Mouse (Mus musculus) lung, postnatal 10 days (tissue): Measurements from ENCODE around the gene Eef1a1.

ENCODE experiments used
- DNase-seq: peaks from one replicate; pipeline ENCODE4 v3.0.0; 2021

The Eef1a1 gene

GRCm38 (mm10) chr9:78474771-78475382, 14.1 kb downstream of the Eef1a1 start:
- DNase-seq, result no peak

GRCm38 (mm10) chr9:78474270-78474669, 14.7 kb downstream of the Eef1a1 start:
- DNase-seq, result no peak

- DNase-seq, result no peak
These were observed 15.4 kb downstream of the Eef1a1 start for GRCm38 (mm10) chr9:78473588-78473987.

GRCm38 (mm10) chr9:78465725-78466124, 23.2 kb downstream of the Eef1a1 start:
- DNase-seq, result no peak

DNA sequence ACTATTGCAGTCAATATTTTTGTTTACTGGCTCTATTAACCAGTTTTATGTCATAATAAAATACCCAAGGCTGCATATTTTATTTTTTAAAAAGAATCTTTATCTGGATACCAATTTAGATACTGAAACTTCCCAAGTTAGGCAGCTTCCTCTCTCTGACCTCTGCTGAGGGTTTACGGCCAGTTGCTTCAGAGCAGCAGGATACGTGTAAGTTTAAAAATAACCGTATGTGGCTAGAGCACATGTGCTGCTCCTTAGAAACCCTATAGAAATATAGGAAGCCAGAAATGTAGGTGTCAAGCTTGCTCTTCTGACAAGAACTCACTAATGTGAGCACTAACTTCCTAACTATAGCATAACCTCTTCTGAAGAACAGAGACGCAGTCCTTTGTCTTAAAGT, 25.6 kb downstream of the Eef1a1 start:
- no peak for DNase-seq

DNA sequence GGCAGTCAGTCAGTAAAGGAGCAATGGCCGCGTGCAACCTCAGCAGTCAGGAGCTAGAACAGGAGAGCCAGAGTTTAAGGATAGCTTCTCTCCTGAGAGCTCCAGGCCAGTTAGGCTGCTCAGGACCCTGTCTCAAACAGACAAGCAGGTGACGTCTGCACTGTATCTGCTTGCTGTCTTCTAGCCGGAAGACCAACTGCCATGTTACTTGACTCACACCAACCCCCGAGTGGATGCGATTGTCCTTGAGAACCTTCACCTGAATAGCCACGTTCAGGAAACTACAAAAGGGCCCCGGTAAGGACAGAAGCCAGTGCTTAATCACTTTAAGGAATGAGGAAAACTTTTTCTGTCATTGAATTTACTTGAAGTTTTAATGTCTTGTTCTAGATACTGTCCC, 31.9 kb downstream of the Eef1a1 start:
- DNase-seq, result no peak

- DNase-seq, result peak; percentile 30
These were observed 37.6 kb downstream of the Eef1a1 start for GRCm38 (mm10) chr9:78451382-78451781.

DNA sequence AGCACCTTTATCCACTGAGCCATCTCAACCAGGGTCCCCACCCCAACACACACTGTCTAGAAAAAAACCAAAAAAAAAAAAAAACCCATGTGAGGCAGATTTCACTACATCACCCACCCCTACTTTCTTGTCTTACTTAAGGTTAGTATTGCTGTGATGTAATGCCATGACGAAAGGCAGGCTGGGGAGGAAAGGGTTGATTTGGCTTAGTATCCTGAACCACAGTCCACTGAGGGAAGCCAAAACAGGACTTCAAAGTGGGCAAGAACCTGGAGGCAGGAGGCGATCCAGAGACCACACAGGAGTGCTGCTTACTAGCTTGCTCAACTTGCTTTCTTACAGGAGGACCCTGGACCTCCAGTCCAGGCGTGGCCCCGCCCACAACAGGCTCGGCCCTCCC, 38.5 kb downstream of the Eef1a1 start:
- no peak for DNase-seq

DNA sequence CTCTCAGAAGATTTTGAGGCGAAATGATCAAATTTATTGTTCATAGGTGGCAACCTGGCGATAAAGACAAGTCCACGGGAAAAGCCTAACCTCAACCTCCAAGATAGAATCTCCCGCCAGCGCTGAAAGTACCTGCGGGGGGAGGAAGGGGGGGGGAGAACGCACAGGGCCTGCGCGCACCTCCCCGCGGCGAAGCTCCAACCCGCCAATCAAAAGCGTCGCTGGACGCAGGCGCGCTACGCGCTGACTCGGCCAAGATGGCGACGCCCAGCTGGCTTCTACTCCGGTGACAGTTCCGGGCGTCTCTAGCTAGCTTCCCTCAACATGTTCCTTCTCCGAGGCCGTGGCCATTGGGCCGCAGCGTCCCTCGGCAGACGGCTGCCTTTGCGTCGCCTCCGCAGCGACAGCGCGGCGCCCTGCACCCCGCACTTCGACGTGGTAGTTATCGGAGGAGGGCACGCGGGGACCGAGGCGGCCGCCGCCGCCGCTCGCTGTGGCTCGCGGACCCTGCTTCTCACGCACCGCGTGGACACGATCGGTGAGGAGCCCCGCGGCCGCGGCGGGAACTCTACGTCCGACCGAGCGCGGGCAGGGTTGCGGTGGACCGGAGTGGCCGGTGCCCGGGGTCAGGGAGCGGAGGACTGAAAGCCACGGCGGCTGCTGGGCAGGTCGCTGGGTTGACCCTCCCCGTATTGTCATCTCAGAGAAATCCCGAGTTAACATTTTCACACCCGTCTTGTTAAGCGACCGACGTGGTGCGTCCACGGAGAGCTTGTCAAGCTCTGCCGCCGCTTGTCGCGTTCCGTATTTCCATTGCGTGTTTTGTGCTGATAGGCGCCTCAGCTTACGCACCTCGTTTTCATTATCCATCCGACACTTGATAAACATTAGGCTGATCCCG, 40.7 kb downstream of the Eef1a1 start, which contains the start of the genes Mto1 and Gm17324:
Gene Mto1 (plus strand): TSS at position 236 of the 901 bp plus-strand sequence.
Gene Gm17324 (minus strand): TSS at position 814 of the 901 bp plus-strand sequence.
- peak; percentile 90 for DNase-seq

DNA sequence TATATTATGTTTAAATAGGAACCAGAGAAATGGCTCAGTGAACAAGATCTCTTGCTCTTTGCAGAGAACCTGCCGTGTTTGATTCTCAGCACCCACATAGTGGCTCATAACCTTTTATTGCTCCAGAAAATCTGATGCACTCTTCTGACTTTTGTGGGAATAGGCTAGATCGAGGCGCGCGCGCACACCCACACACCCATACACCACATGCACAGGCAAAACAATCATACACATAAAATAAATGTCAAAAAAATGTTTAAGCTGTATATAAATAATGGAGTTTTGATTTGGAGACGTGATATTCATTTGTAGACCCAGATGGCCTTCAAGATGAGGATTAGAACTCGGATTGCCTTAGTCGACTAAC, 41.4 kb downstream of the Eef1a1 start:
- DNase-seq, result no peak

DNA sequence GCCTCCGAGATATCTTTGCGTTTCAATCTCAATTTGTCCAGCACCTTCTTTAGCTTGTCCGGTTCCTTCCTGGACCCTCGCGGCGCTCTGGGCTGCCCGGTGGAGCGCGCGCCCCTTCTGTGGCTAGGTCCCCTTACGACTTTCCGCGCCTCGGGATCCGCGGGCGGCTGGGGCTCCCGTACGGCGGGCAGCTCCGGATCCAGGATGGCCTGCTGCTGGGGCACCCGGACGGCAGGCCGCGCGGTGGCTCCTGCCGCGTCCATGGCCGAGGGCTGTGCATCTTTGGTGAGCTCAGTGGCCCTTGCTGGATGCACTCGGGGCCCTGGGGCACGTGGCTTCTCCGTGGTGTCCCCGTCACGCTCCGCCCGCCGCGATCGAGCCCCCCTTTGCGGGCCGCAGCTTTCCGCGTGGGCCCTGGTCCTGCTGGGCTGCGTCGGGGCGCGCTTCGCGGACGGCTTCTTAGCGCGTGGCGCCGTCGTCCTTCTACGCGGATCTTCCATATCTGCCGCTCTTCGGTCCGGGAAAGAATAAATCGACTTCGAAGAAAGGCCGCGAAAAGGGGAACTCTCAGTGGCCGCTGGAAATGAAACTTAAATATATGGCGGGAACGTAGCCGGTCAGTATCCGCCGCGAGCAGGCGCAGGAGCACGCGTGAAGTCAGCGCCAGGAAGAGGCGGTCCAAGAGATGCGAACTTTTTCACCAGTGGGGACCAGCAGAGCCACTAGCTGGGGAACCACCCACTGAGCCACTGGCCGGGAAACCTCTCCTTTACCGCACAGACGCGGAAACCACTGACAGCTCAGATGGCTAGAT, 46.2 kb downstream of the Eef1a1 start, which contains the start of gene Cgas:
Gene Cgas (minus strand): TSS at position 659 of the 814 bp plus-strand sequence.
- peak; percentile 77 for DNase-seq

DNA sequence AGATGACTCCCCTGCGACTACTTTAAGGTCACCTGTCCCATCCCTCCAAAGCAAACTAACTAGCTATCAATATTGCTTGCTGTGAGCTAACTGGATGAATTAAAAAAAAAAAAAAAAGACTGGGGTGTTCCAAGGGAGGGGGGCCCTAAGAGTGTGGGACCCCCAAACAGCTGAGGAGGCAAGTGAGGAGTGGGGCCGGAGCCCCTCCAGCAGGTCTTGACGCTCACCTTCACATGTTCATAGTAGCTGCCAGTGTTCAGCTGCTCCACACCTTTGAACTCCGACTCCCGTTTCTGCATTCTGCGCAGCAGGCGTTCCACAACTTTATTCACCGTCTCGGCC, 46.7 kb downstream of the Eef1a1 start:
- no peak for DNase-seq

- DNase-seq, result no peak
These were observed 49.5 kb downstream of the Eef1a1 start for GRCm38 (mm10) chr9:78439426-78439825.

- no peak for DNase-seq
These were observed 56.5 kb downstream of the Eef1a1 start for GRCm38 (mm10) chr9:78432471-78432870.

- no peak for DNase-seq
These were observed 58.5 kb downstream of the Eef1a1 start for GRCm38 (mm10) chr9:78430486-78430885.

- no peak for DNase-seq
These were observed 59.4 kb downstream of the Eef1a1 start for GRCm38 (mm10) chr9:78429551-78429950.

- DNase-seq, result no peak
These were observed 60.0 kb downstream of the Eef1a1 start for GRCm38 (mm10) chr9:78428870-78429432.
